Mouse (Mus musculus) layer of hippocampus, adult 8-10 months (tissue): Measurements from ENCODE around the gene Dnaic2. TPM values are rescaled to one million over a fixed set of nuclear protein-coding genes. Genes with fewer than 3 reads are reported as not detected.

Experiments used
- DNase-seq, 2 experiments: peaks; one replicate each; pipeline ENCODE4 v3.0.0; 2022; ENCODE audit warnings: low spot score in 2 of 2
- total RNA-seq, 4 experiments: library from RNA; stranded (reverse); gene quantifications; 2 replicates each; pipeline ENCODE4 v1.2.4; 2022

The Dnaic2 gene
- total RNA-seq, 4 experiments from 2014 or later = 1.9 to 2.6 (median 2.2) TPM

- no peak for DNase-seq
Measured at GRCm38 (mm10) chr11:114797176-114797575, 70.0 kb downstream of the Dnaic2 start.

GRCm38 (mm10) chr11:114797981-114798380, 70.8 kb downstream of the Dnaic2 start:
- DNase-seq = no peak

GRCm38 (mm10) chr11:114798624-114799023, 71.4 kb downstream of the Dnaic2 start, which contains the start of gene Gpr142:
Gene Gpr142, plus strand, starts transcription at chr11:114798924.
- no peak for DNase-seq

GRCm38 (mm10) chr11:114801906-114802305, 74.7 kb downstream of the Dnaic2 start:
- DNase-seq = no peak

- DNase-seq = no peak
Measured at GRCm38 (mm10) chr11:114802540-114803267, 75.5 kb downstream of the Dnaic2 start.

GRCm38 (mm10) chr11:114803990-114804389, 76.8 kb downstream of the Dnaic2 start:
- no peak for DNase-seq

GRCm38 (mm10) chr11:114807025-114807424, 79.8 kb downstream of the Dnaic2 start:
- DNase-seq = no peak

Other genes starting within 250 kb of the Dnaic2 start
- gene Rpl38, start 58.9 kb upstream of the Dnaic2 start, total RNA-seq = 1,000 to 10,000 TPM in 2 of 4 experiments, 100 to 1,000 TPM in 2; 690 to 1,011 (median 866) TPM
- gene Ttyh2, start 52.0 kb upstream of the Dnaic2 start, total RNA-seq = 10 to 100 TPM; 29.9 to 38.8 (median 36.2) TPM
- gene Kif19a, start 38.0 kb downstream of the Dnaic2 start, total RNA-seq = 1 to 10 TPM; 2.7 to 4.5 (median 3.8) TPM
- 10 to 100 TPM; 15.3 to 19.6 (median 17.4) TPM for gene Btbd17, start 68.5 kb downstream of the Dnaic2 start, total RNA-seq
- not detected for gene Gpr142, start 71.5 kb downstream of the Dnaic2 start, total RNA-seq
- 1 to 10 TPM; 4.3 to 7.2 (median 4.8) TPM for gene Gprc5c, start 123.7 kb downstream of the Dnaic2 start, total RNA-seq
- 1 to 10 TPM in 2 of 4 experiments, under 1 TPM in 2; 0.39 to 1.3 (median 0.80) TPM for gene Cd300a, start 162.6 kb downstream of the Dnaic2 start, total RNA-seq
- under 1 TPM in 2 of 4 experiments, not detected in 2; 0.25 to 0.48 TPM for gene Cd300lb, start 207.0 kb downstream of the Dnaic2 start, total RNA-seq
- not detected for gene Cd300c, start 241.7 kb downstream of the Dnaic2 start, total RNA-seq